Mouse (Mus musculus): ENCODE results near the gene Ccne1.

GRCm38 (mm10) chr7:38087856-38088255 is 19.5 kb downstream of the Ccne1 start:
- no peak for TF ChIP-seq TBP (IDR thresholded peaks at IDR 0.05; ENCODE audit: low read depth, low read length)
- TF ChIP-seq CTCF (IDR thresholded peaks at IDR 0.05 in 2 of 3, conservative IDR thresholded peaks at IDR 0.05 in 1 of 3; ENCODE audit: control insufficient read depth in 1 of 3, insufficient read depth in 1 of 3, low read depth in 2 of 3, low read length in 3 of 3, poor library complexity in 1 of 3, severe bottlenecking in 1 of 3) = no peak
- TF ChIP-seq TAL1 (IDR thresholded peaks at IDR 0.05; ENCODE audit: low read length) = no peak
- TF ChIP-seq EP300 (IDR thresholded peaks at IDR 0.05; ENCODE audit: low read depth in 1 of 2, low read length in 2 of 2) = no peak
- TF ChIP-seq POLR2AphosphoS2 (IDR thresholded peaks at IDR 0.05; ENCODE audit: low read length) = no peak
- TF ChIP-seq ZC3H11A (IDR thresholded peaks at IDR 0.05; ENCODE audit: low read depth, low read length) = no peak
- no peak for TF ChIP-seq GATA1 (IDR thresholded peaks at IDR 0.05; ENCODE audit: low read depth, low read length)

All from MEL (cell line).